Mouse (Mus musculus): ENCODE measurements at regions not wholly inside any gene's neighbourhood (a gene's known extent, or its start where the extent isn't known, plus 50 kb on each side); places are given as distances from the start of the nearest gene placed in this dataset.

DNA sequence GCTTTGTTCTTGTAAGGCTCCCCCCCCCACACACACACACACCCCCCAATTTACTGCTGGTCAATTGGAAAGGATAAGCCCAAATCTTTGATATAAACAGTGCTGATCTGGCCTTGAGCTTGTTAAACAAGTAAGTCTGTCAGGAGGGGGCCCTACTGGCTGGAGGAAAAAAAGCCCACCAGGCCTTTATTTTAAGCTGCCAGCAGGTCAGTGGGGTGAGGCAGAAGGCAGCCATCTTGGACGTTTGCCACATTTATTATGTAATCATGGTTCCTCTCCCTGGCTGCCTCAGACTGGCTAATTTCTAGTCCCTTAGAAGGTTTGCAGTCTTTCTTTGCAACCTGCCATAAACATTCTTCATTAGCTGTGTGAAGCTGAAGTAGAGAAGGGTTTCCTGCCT, 75.9 kb upstream of the Med14 start:
- ATAC-seq (ENCODE audit: low TSS enrichment): no peak

GRCm38 (mm10) chrX:12834681-12835080, 72.8 kb upstream of the Med14 start:
- ATAC-seq (ENCODE audit: low TSS enrichment): no peak

- no peak for ATAC-seq (ENCODE audit: low TSS enrichment)
Measured at GRCm38 (mm10) chrX:12832709-12833108, 70.8 kb upstream of the Med14 start.

DNA sequence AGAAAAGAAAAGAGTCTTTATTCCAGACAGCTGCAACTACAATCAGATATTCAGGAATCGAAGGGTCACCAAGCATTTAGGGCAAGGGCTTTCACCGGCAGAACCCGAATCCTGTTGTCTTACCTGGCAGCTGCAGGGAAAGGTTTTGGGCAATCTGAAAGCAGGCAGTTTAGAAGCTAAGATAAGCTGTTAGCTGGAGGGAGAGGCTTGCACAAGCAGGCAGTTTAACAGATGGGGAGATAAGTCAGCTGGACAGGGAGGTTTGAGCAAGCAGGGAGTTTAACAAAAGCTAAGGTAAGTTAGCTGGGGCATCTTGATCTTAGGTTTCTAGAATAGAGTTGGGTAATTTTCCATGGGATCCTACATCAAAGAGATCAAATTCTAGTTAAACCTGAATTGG, 67.3 kb upstream of the Med14 start:
- ATAC-seq (ENCODE audit: low TSS enrichment): no peak

DNA sequence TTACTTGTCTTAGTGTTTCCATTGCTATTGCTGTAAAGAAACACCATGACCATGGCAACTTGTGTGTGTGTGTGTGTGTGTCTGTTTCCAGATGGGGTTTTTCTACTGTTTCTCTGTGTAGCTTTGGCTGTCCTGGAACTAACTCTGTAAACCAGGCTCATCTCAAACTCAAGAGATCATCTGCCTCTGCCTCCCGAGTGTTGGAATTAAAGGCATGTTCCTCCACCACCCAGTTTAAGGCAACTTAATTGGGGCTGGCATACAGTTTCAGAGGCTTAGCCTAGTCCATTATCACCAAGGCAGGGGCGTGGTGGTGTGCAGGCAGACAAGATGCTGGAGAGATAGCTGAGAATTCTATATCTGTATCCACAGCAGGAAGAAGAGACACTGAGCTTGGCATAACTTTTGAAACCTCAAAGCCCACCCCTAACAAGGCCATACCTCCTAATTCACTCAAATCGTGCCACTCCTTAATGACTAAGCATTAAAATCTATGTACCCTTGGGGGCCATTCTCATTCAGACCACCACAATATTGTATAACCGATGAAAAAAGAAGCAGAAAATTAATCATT, 65.5 kb upstream of the Med14 start:
- no peak for ATAC-seq (ENCODE audit: low TSS enrichment)

DNA sequence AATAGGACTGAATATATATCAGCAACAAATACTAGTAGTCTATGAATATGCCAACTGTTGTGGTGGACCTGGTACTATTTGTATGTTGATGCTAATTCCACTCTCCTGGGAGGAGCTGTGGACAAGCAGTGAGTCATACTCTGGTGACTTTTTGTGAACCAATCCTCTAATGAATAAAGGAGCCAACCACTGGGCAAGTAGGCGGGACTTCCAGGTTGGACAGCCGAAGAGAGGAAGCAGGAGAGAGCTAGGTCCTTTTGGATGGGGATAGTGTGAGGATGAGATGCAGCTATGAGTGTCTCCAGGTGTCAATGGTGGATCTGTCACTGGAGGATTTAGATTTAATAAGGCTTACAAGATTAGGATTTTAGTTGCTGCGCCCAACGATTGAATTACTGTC, 64.8 kb upstream of the Med14 start:
- no peak for ATAC-seq (ENCODE audit: low TSS enrichment)

DNA sequence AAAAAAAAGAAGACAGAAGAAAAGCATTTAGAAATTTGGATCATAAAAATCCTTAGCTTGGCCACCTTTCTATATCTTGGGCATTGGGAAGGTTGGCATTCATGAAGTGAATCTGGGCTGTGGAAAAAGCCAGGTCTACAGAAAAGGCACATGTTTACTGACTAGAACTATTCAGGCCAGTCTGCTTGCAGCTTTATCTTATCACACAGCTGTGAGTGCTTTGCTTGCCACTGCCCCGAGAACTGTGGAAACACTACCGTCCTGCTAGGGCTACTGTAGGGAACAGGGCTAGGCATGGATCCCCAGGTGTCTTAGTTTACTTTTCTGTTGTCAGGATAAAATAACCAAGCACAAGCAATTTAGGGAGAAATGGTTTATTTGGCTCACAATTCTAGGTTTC, 63.4 kb upstream of the Med14 start:
- no peak for ATAC-seq (ENCODE audit: low TSS enrichment)

DNA sequence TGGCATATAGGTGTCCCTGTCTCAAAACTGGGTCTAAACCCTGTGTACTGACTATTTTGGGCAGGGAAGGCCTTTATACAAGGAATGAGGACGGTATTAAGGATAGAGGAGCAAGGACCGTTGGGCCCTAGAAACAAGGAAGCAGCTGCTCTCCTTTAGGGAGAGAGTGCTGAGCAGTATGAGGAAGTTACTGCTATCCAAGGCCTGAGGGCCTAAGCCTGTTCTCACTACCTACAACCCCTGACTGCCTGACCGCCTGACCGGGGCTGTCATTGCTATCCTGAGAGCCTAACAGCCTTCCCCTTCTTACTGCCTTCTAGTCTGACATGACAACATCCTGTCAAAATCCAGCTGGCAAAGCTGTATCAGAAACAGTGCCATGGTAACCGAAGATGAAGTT, 62.6 kb upstream of the Med14 start:
- ATAC-seq (ENCODE audit: low TSS enrichment): no peak

GRCm38 (mm10) chrX:12822777-12823176, 60.9 kb upstream of the Med14 start:
- no peak for ATAC-seq (ENCODE audit: low TSS enrichment)

DNA sequence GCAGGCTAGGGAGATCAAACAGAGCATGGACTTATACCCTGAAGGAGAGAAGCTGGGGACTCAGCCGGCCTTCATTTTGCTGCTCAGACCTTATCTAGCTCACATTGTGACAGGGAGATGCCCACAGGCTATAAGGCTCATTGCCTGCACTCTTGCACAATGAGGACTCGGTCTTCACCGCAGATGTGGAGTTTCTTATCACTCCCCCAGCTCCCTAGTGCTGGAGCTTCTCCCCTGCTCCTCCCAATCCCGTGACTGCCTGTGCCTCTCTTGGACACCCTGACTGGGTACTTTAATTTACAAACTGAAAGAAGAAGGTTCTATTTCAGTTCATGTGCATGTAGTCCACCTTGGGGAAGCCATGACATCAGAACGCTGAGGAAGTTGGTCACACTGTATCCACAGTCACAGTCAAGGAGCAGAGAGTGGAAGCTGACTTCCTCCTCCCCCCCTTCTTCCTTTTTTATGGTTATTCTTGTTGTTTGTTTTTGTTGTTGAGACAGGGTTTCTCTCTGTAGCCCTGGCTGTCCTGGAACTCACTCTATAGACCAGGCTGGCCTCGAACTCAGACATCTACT, 51.3 kb upstream of the Med14 start:
- no peak for ATAC-seq (ENCODE audit: low TSS enrichment)
